Mouse (Mus musculus) CH12.LX (cell line): ENCODE data around the gene Taf13. TPM values are rescaled to one million over a fixed set of nuclear protein-coding genes. Genes with fewer than 3 reads are reported as not detected.

Experiments used
- DNase-seq: peaks from one replicate; pipeline ENCODE4 v3.0.0-alpha.2; 2013; ENCODE audit errors: extremely low read depth
- H3K27ac ChIP-seq: 2 replicates; pipeline ENCODE4 v1.5.1; 2012; ENCODE audit warnings: low read depth, mild to moderate bottlenecking, control low read depth, moderate library complexity; ENCODE audit not compliant: insufficient read depth
- H3K27me3 ChIP-seq: replicated peaks from 2 replicates; pipeline ENCODE3; 2012; ENCODE audit warnings: inconsistent platforms
- H3K36me3 ChIP-seq, 2 experiments: replicated peaks in 1 of 2; 2 replicates each; pipeline versions ENCODE3 to v1.6.1; 2012; ENCODE audit warnings: inconsistent platforms in 1 of 2, low read length in 1 of 2, mild to moderate bottlenecking in 1 of 2, mixed read lengths in 1 of 2, moderate library complexity in 1 of 2; ENCODE audit not compliant: control insufficient read depth in 1 of 2, insufficient read depth in 1 of 2
- H3K4me1 ChIP-seq, 2 experiments: 2 replicates each; pipeline ENCODE4 v1.6.1; 2012; ENCODE audit warnings: inconsistent platforms in 1 of 2, moderate library complexity in 1 of 2; ENCODE audit not compliant: insufficient read depth in 2 of 2, control insufficient read depth in 1 of 2
- H3K4me2 ChIP-seq: 2 replicates; pipeline ENCODE4 v1.6.1; 2012; ENCODE audit warnings: low read depth, mild to moderate bottlenecking, control low read depth; ENCODE audit not compliant: poor library complexity, insufficient read depth, severe bottlenecking
- H3K4me3 ChIP-seq, 3 experiments: fragments of 150-350 bp in 1 of 3; sonication (generic) in 1 of 3; replicated peaks in 1 of 3; 2 replicates each; pipeline versions ENCODE3 to v1.5.1; 2011 to 2012; ENCODE audit warnings: low read depth in 2 of 3, low read length in 2 of 3, mild to moderate bottlenecking in 2 of 3, moderate library complexity in 2 of 3, control low read depth in 1 of 3, improper control_type of control experiment in 1 of 3, inconsistent platforms in 1 of 3, mixed read lengths in 1 of 3; ENCODE audit not compliant: poor library complexity in 1 of 3
- H3K79me2 ChIP-seq: replicated peaks from 2 replicates; pipeline ENCODE4 v1.6.1; 2012; ENCODE audit warnings: mild to moderate bottlenecking, moderate library complexity; ENCODE audit not compliant: control insufficient read depth, poor library complexity, insufficient read depth, severe bottlenecking; ENCODE audit errors: extremely low read depth
- H3K9ac ChIP-seq: 2 replicates; pipeline ENCODE4 v1.6.1; 2012; ENCODE audit warnings: low read depth, mild to moderate bottlenecking, control low read depth, moderate library complexity; ENCODE audit not compliant: insufficient read depth
- H3K9me3 ChIP-seq: replicated peaks from 2 replicates; pipeline ENCODE3; 2012; ENCODE audit warnings: low read length, inconsistent platforms, mixed read lengths
- BHLHE40 ChIP-seq: IDR thresholded peaks from 2 replicates; pipeline ENCODE4 v1.6.1; 2011; ENCODE audit warnings: mild to moderate bottlenecking, low read depth, low read length, improper control_type of control experiment
- CHD1 ChIP-seq: IDR thresholded peaks from 2 replicates; pipeline ENCODE4 v1.6.1; 2012; ENCODE audit warnings: low read depth, low read length, improper control_type of control experiment, inconsistent platforms
- CHD2 ChIP-seq: IDR thresholded peaks from 2 replicates; pipeline ENCODE4 v1.6.1; 2011; ENCODE audit warnings: low read length, improper control_type of control experiment
- CTCF ChIP-seq, 2 experiments: IDR thresholded peaks in 1 of 2; conservative IDR thresholded peaks in 1 of 2; 2 replicates each; pipeline ENCODE4 v1.5.1; 2011 to 2012; ENCODE audit warnings: low read depth in 2 of 2, low read length in 2 of 2, improper control_type of control experiment in 1 of 2, inconsistent platforms in 1 of 2, mild to moderate bottlenecking in 1 of 2, moderate library complexity in 1 of 2
- E2F4 ChIP-seq: IDR thresholded peaks from 2 replicates; pipeline ENCODE4 v1.6.1; 2011; ENCODE audit warnings: low read depth, low read length, improper control_type of control experiment; ENCODE audit not compliant: insufficient replicate concordance
- EP300 ChIP-seq: IDR thresholded peaks from 2 replicates; pipeline ENCODE4 v1.6.1; 2011; ENCODE audit warnings: low read length, improper control_type of control experiment
- ETS1 ChIP-seq: conservative IDR thresholded peaks from 2 replicates; pipeline ENCODE4 v1.6.1; 2012; ENCODE audit warnings: low read depth, mild to moderate bottlenecking, inconsistent platforms, low read length, improper control_type of control experiment, moderate library complexity
- IRF4 ChIP-seq: IDR thresholded peaks from 2 replicates; pipeline ENCODE4 v1.6.1; 2014; ENCODE audit warnings: low read depth, mild to moderate bottlenecking, inconsistent platforms, low read length, improper control_type of control experiment
- JUN ChIP-seq: IDR thresholded peaks from 2 replicates; pipeline ENCODE4 v1.6.1; 2011; ENCODE audit warnings: low read depth, mild to moderate bottlenecking, low read length, improper control_type of control experiment, moderate library complexity; ENCODE audit not compliant: insufficient read depth
- JUND ChIP-seq: conservative IDR thresholded peaks from 2 replicates; pipeline ENCODE4 v1.6.1; 2011; ENCODE audit warnings: low read depth, low read length, improper control_type of control experiment
- KAT2A ChIP-seq: IDR thresholded peaks from 2 replicates; pipeline ENCODE4 v1.6.1; 2012; ENCODE audit warnings: low read length, improper control_type of control experiment, inconsistent platforms; ENCODE audit not compliant: insufficient replicate concordance
- MAFK ChIP-seq: IDR thresholded peaks from 2 replicates; pipeline ENCODE4 v1.6.1; 2011; ENCODE audit warnings: low read length, improper control_type of control experiment; ENCODE audit not compliant: insufficient replicate concordance
- MAX ChIP-seq: IDR thresholded peaks from 2 replicates; pipeline ENCODE4 v1.6.1; 2011; ENCODE audit warnings: low read length, improper control_type of control experiment
- MAZ ChIP-seq: IDR thresholded peaks from 2 replicates; pipeline ENCODE4 v1.6.1; 2012; ENCODE audit warnings: low read depth, mild to moderate bottlenecking, inconsistent platforms, low read length, improper control_type of control experiment, moderate library complexity
- MEF2A ChIP-seq: IDR thresholded peaks from 2 replicates; pipeline ENCODE4 v1.6.1; 2014; ENCODE audit warnings: low read depth, mild to moderate bottlenecking, inconsistent platforms, low read length, improper control_type of control experiment, borderline replicate concordance
- MXI1 ChIP-seq: IDR thresholded peaks from 2 replicates; pipeline ENCODE4 v1.6.1; 2011; ENCODE audit warnings: mild to moderate bottlenecking, low read depth, low read length, improper control_type of control experiment
- MYC ChIP-seq: IDR thresholded peaks from 2 replicates; pipeline ENCODE4 v1.6.1; 2011; ENCODE audit warnings: low read depth, mild to moderate bottlenecking, improper control_type of control experiment, low read length
- POLR2A ChIP-seq: IDR thresholded peaks from 2 replicates; pipeline ENCODE4 v1.6.1; 2011; ENCODE audit warnings: low read depth, mild to moderate bottlenecking, improper control_type of control experiment, low read length
- RAD21 ChIP-seq: IDR thresholded peaks from 2 replicates; pipeline ENCODE4 v1.6.1; 2011; ENCODE audit warnings: low read depth, mild to moderate bottlenecking, low read length, improper control_type of control experiment, moderate library complexity
- RCOR1 ChIP-seq: conservative IDR thresholded peaks from 2 replicates; pipeline ENCODE4 v1.6.1; 2012; ENCODE audit warnings: low read depth, mild to moderate bottlenecking, inconsistent platforms, low read length, improper control_type of control experiment
- SIN3A ChIP-seq: IDR thresholded peaks from 2 replicates; pipeline ENCODE4 v1.6.1; 2012; ENCODE audit warnings: low read length, improper control_type of control experiment, inconsistent platforms
- SMC3 ChIP-seq: IDR thresholded peaks from 2 replicates; pipeline ENCODE4 v1.6.1; 2011; ENCODE audit warnings: low read depth, low read length, improper control_type of control experiment
- TBP ChIP-seq: conservative IDR thresholded peaks from 2 replicates; pipeline ENCODE4 v1.6.1; 2011; ENCODE audit warnings: low read depth, low read length, improper control_type of control experiment
- TCF12 ChIP-seq: IDR thresholded peaks from 2 replicates; pipeline ENCODE4 v1.6.1; 2014; ENCODE audit warnings: low read depth, mild to moderate bottlenecking, inconsistent platforms, low read length, improper control_type of control experiment
- UBTF ChIP-seq: IDR thresholded peaks from 2 replicates; pipeline ENCODE4 v1.6.1; 2012; ENCODE audit warnings: low read depth, mild to moderate bottlenecking, inconsistent platforms, low read length, improper control_type of control experiment, moderate library complexity
- USF1 ChIP-seq: IDR thresholded peaks from 2 replicates; pipeline ENCODE4 v1.6.1; 2014; ENCODE audit warnings: low read depth, mild to moderate bottlenecking, inconsistent platforms, low read length, improper control_type of control experiment
- USF2 ChIP-seq: conservative IDR thresholded peaks from 2 replicates; pipeline ENCODE4 v1.6.1; 2011; ENCODE audit warnings: low read depth, low read length, improper control_type of control experiment
- ZC3H11A ChIP-seq: IDR thresholded peaks from 2 replicates; pipeline ENCODE4 v1.6.1; 2012; ENCODE audit warnings: low read depth, mild to moderate bottlenecking, inconsistent platforms, low read length, improper control_type of control experiment
- ZKSCAN1 ChIP-seq: IDR thresholded peaks from 2 replicates; pipeline ENCODE4 v1.6.1; 2012; ENCODE audit warnings: low read depth, inconsistent platforms, low read length, improper control_type of control experiment, borderline replicate concordance
- ZMIZ1 ChIP-seq: IDR thresholded peaks from 2 replicates; pipeline ENCODE4 v1.6.1; 2012; ENCODE audit warnings: low read depth, mild to moderate bottlenecking, inconsistent platforms, low read length, improper control_type of control experiment
- ZNF384 ChIP-seq: IDR thresholded peaks from 2 replicates; pipeline ENCODE4 v1.6.1; 2012; ENCODE audit warnings: low read depth, low read length, improper control_type of control experiment, inconsistent platforms
- dilution Hi-C: fragments of 300-500 bp; cut with MboI; formaldehyde crosslinking; loops from 2 replicates; pipeline ENCODE4 v1.14.3; 2020; ENCODE audit warnings: low sequenced_read_pairs; ENCODE audit not compliant: extremely low pct_unique_long_range_greater_than_20kb, extremely low pct_ligation_motif_present
- in situ Hi-C: fragments of 300-500 bp; cut with MboI; formaldehyde crosslinking; loops from 3 replicates; pipeline ENCODE4 v1.14.3; 2019; ENCODE audit warnings: low sequenced_read_pairs, low pct_ligation_motif_present, low pct_unique_long_range_greater_than_20kb, mixed read lengths
- polyA plus RNA-seq: library from polyadenylated mRNA; unstranded; fragments of >175 nt; gene quantifications from 2 replicates; pipeline ENCODE4 v1.2.1, GENCODE M21; 2012; ENCODE audit warnings: low read depth; ENCODE audit not compliant: insufficient read length
- total RNA-seq, 2 experiments: library from RNA; depleted of rRNA; stranded (reverse); fragments of 300-350 nt in 1 of 2; fragments of >200 nt in 1 of 2; gene quantifications; 2 replicates each; pipeline ENCODE4 v1.2.3; 2012 to 2014

Taf13 gene
- total and polyA plus RNA-seq, 3 experiments = 10.0 to 20.9 (median 12.0) TPM

- no peaks in the 10 kb centered on the region for H3K9me3 ChIP-seq
- TF ChIP-seq KAT2A (no peak), TCF12 (no peak), ZNF384 (no peak), SMC3 (no peak), USF1 (no peak), UBTF (no peak), JUN (no peak), IRF4 (no peak), MXI1 (no peak)
- H3K27me3 ChIP-seq = peaks cover 6% of the 10 kb centered on the region
- no peak overlapping the region for H3K4me3 ChIP-seq
- peaks cover 0 to 16% of the 10 kb centered on the region in 2 experiments; a peak in 3 of 4 replicates for H3K4me1 ChIP-seq
- no peaks in the 10 kb centered on the region for H3K79me2 ChIP-seq
- dilution Hi-C loops (no loop called here), in situ Hi-C loops (no loop called here)
- H3K27ac ChIP-seq = no peak overlapping the region
- H3K9ac ChIP-seq = no peak overlapping the region
- DNase-seq = no peak
- H3K4me2 ChIP-seq = no peak overlapping the region
- no peaks in the 10 kb centered on the region for H3K36me3 ChIP-seq
These were observed 29.2 kb upstream of the Taf13 start for GRCm38 (mm10) chr3:108542299-108542698.

GRCm38 (mm10) chr3:108554111-108554561 is 17.4 kb upstream of the Taf13 start:
- peaks cover 8% of the 10 kb centered on the region for H3K27me3 ChIP-seq
- DNase-seq = peak; percentile 38
- peaks cover 11 to 23% of the 10 kb centered on the region in 2 experiments for H3K36me3 ChIP-seq
- peak overlapping the region; percentile 66 for H3K4me2 ChIP-seq
- H3K4me3 ChIP-seq = peak overlapping the region; percentile 46 to 98 (median 87)
- H3K27ac ChIP-seq = peak overlapping the region; percentile 10; the same call in 1 of the 2 replicates
- dilution Hi-C loops (no loop called here), in situ Hi-C loops (loop anchor here (10.0 kb wide), 1 partner anchor 91 kb away; no protein-coding TSS in a partner anchor)
- no peak for TF ChIP-seq IRF4
- TF ChIP-seq ZNF384 = 0 out of 2 replicates have a peak, but pooled peaks have one; percentile 11
- no peak for TF ChIP-seq BHLHE40
- no peak for TF ChIP-seq MAZ
- 0 out of 2 replicates have a peak, but pooled peaks have one; percentile 2 for TF ChIP-seq MEF2A
- no peak for TF ChIP-seq RCOR1
- no peak; the same call in 1 of the 2 replicates for TF ChIP-seq SIN3A
- TF ChIP-seq CHD1 = no peak
- TF ChIP-seq ZKSCAN1 = no peak
- TF ChIP-seq CHD2 = no peak
- TF ChIP-seq MAX = no peak
- no peak for TF ChIP-seq UBTF
- TF ChIP-seq POLR2A = no peak
- no peak for TF ChIP-seq JUND
- no peak for TF ChIP-seq E2F4
- TF ChIP-seq USF2 = no peak
- TF ChIP-seq TBP = no peak
- no peak for TF ChIP-seq ETS1
- TF ChIP-seq CTCF (conservative IDR thresholded peaks at IDR 0.05 in 1 of 2, IDR thresholded peaks at IDR 0.05 in 1 of 2; ENCODE audit: low read depth in 2 of 2, low read length in 2 of 2) = no peak; a peak in 1 of 4 replicates
- TF ChIP-seq MYC = no peak
- no peak for TF ChIP-seq ZC3H11A
- TF ChIP-seq EP300 = no peak
- TF ChIP-seq SMC3 = 0 out of 2 replicates have a peak, but pooled peaks have one; percentile 1
- no peak for TF ChIP-seq MAFK
- TF ChIP-seq MXI1 = peak; percentile 51; the same call in 1 of the 2 replicates
- no peak for TF ChIP-seq RAD21
- no peak for TF ChIP-seq ZMIZ1
- TF ChIP-seq JUN = no peak
- H3K9ac ChIP-seq = peak overlapping the region; percentile 98
- no peaks in the 10 kb centered on the region for H3K9me3 ChIP-seq
- 0 out of 4 replicates have a peak, but pooled peaks cover 3 to 4% of the 10 kb centered on the region in 2 experiments for H3K4me1 ChIP-seq
- no peaks in the 10 kb centered on the region for H3K79me2 ChIP-seq
